Mouse (Mus musculus): Measurements from ENCODE around the gene Cmss1.

The Cmss1 gene

GRCm38 (mm10) chr16:57558258-57558657 is 48.4 kb downstream of the Cmss1 start:
- no peak for DNase-seq (ENCODE audit: low spot score in 2 of 2)

DNA sequence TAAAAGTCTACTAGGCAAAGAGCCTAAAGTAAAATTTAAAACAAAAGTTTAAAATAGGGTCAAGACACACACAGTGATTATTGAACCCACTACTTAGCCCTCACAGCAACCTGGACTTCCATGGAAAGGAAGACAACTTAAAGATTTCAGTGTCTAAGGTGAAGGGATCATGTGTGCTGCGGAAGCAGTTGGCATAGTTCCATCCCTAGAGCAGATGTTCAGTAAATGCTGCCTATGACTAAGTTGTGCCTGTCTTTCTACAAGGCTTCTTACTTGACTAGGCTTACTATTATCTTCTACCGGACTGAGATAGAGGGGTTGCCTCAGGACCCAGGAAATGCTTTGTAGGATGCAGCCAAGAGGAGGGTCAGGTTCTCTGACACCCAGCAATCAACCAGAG is 50.4 kb downstream of the Cmss1 start:
- no peak for DNase-seq (ENCODE audit: low spot score in 2 of 2)

DNA sequence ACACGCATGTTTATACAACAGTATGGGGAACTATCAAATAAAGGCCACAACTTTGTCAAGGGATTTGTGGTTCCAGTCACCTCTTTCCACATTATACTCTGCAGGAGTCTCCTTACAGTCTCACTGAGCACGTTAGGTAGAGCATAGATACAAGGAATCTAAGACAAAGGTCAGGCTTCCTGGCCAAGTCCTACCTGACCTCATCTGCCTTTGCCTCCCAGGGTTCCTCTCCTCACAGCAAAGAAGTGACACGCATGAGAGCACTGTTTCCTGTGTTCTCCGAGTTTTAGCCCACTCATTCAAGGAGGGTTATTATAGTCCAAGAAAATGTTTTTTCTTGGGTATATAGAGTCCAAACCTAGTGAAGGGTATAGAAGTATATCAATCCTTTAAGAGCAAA is 51.0 kb downstream of the Cmss1 start:
- DNase-seq (ENCODE audit: low spot score in 2 of 2) = no peak

GRCm38 (mm10) chr16:57554886-57555400 is 51.7 kb downstream of the Cmss1 start:
- DNase-seq (ENCODE audit: low spot score in 2 of 2) = no peak

- DNase-seq (ENCODE audit: low spot score in 2 of 2) = no peak
These were observed 53.4 kb downstream of the Cmss1 start for GRCm38 (mm10) chr16:57553235-57553634.

GRCm38 (mm10) chr16:57552709-57553108 is 54.0 kb downstream of the Cmss1 start:
- DNase-seq (ENCODE audit: low spot score in 2 of 2) = no peak

DNA sequence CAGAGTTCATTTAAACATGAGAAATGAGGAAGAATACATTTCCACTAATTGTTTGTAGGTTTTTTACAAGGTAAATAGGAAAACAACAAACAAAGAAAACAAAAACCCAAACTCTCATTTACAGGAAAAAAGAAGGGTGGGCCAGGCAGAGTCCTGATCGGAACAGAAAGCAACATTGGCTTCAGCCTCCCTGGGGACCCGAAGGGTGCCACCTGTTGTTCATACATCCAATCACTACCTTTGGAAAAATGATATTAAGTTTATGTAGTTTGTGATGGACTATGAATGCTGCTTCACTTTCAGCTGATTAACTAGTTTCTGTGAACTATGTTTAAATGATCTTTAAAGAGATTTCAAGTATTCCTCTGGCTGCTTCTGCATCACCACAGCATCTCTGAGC is 55.0 kb downstream of the Cmss1 start:
- DNase-seq (ENCODE audit: low spot score in 2 of 2) = no peak

- no peak for DNase-seq (ENCODE audit: low spot score in 2 of 2)
These were observed 55.8 kb downstream of the Cmss1 start for GRCm38 (mm10) chr16:57550817-57551216.

GRCm38 (mm10) chr16:57550088-57550487 is 56.6 kb downstream of the Cmss1 start:
- DNase-seq (ENCODE audit: low spot score in 2 of 2) = no peak

DNA sequence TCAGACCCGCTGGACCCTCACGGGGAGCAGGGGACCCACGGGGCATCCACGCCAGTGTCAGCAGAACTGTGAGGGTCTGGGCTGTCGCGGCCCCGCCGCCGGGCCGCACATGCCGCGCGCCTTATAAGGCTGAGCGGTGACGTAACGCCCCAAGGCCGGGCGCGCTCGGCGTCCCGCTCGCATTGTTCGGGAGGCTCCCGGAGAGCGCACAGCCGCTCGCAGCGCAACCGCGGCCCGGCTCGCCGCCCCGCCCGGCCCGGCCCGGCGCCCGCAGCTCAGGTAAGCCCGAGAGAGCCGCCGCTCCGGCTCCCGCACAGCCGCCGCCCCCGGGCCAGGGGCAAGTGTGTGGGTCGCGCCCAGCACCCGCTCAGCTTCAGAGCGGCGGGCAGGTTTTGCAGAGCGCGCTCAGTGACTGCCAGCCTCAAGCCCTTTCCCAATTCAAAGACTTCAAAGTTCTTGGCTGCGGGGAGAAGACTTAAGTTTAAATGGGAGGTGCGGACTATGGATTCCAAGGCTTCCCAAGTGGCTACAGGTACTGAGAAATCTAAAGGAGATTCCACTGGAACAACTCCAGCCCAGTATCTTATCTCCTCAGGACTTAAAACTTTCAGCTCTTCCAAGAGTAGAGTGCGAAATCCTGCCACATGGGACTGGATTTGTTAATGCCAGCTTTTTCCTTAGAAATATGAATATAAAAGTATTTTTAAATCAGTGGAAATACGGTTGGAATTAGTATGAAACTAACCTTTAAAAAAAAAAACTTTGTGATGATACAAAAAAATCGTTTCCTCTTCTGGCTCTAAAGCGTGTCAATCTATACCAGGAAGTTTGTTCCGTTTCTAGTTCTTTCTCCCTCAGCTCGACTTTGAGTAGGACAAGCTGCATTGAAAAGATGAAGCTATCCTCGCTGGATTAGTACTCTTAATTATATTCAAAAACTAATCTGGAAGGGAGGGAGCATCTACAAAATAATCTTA is 57.3 kb downstream of the Cmss1 start:
- DNase-seq (ENCODE audit: low spot score in 2 of 2) = peak; percentile 75 to 79

DNA sequence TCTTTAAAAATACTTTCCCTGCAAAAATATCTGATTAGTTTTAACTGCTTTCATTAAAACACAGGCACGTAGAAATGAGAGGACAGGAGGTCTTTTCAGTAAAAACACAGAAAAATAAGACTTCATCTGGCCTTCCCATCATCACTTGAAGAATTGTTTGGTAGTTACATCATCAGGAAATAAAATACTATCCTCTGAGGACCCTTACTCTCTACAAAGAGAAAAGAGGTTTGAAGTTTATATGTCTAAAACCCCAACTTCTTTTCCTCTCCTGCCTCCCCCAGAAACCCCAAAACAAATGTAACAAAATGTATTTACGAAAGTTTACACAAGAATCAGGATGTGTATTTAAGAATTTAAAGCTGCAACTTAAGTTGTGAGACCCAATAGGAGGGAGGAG is 58.1 kb downstream of the Cmss1 start:
- no peak for DNase-seq (ENCODE audit: low spot score in 2 of 2)

DNA sequence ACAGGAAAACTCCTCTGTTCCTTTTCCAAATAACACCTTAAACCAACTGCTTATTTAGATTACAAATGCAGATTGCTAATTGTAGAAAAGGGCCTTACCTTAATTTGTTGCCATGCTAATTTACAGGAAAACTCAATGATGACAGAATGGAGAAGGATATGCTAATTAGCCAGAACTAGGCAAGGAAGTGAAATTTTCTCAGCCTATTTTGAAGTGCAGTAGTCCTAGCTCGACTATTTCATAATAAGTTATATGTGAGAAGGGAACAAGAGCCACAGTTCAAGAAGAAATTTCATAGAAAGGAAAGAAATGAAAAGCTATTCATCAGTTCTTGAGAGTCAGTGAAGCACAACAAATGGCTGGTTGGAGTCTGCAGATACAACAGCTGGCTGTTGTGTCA is 60.3 kb downstream of the Cmss1 start:
- DNase-seq (ENCODE audit: low spot score in 2 of 2) = no peak

DNA sequence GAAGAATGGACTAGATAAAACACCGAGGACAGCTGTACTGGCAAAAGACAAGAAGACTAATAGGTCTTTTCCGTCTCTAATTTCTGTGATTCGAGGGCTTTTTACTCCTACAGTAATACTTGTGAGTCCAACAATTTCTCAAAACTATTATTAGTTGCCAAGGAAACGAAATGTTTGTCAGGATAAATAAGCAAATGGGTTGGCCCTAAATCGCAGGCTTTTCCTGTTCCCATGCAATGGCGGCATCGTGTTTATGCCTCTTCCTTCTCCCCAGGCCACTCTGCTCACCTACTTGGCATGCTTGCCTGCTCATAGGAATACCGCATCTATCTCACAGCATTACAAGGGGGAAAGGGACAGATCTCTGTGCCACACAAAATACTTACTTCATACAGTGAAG is 62.2 kb downstream of the Cmss1 start:
- no peak for DNase-seq (ENCODE audit: low spot score in 2 of 2)

DNA sequence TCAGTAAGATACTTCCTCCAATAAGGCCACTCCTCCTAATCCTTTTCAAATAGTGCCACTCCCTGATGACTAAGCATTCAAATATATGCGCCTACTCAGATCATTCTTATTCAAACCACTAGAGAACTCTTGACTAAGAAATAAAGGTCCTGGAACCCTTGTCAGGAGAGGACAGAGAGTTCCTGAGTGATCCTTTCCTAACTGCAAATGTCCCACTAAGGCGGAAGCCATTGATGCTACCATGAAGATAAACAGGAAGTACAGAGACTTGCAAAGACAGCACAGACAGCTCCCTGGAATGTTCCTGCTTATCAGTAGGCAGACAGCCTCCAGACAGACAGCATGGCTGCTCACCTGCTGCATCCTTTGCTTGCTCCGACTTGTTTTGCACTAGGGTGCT is 63.4 kb downstream of the Cmss1 start:
- DNase-seq (ENCODE audit: low spot score in 2 of 2) = no peak

- no peak for DNase-seq (ENCODE audit: low spot score in 2 of 2)
These were observed 70.2 kb downstream of the Cmss1 start for GRCm38 (mm10) chr16:57536511-57536910.

DNA sequence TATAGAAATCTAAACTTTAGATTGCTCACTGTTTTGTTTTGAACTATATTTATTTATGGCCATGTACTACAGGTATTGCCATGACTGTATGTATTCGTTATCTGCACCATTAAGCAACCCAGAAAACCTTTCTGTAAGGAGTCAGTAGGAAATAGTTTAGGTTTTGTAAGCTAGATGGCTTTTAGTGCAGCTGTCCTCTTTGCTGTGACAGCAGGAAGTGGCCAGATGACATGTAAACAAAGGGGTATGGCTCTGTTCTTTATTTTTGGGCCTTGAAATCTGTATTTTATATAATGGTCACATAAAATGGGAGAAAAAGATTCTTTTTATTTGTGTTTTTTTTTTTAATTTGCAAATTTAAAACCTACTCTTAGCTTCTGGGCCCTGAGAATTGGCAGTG is 71.9 kb downstream of the Cmss1 start:
- no peak for DNase-seq (ENCODE audit: low spot score in 2 of 2)

GRCm38 (mm10) chr16:57534365-57534764 is 72.3 kb downstream of the Cmss1 start:
- no peak for DNase-seq (ENCODE audit: low spot score in 2 of 2)

GRCm38 (mm10) chr16:57532081-57532493 is 74.6 kb downstream of the Cmss1 start:
- no peak for DNase-seq (ENCODE audit: low spot score in 2 of 2)

DNA sequence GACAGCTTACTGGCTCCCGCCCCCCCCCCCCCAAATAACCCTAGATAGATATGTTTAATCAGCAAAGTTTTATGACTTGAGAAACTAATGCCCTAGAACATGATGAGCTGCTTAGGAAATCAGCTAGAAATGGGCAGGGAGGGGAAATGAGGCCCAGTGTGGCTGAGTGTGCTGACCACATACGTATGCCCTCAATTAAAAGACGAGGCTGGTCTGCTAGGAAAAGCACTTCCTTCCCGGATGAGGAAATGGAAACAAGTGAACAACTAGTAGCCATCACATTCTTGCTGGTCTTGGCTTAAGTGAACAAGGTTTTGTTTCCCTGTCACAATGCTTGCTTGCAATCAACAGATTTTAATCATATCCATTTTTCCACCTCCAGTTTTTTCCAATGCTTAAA is 76.1 kb downstream of the Cmss1 start:
- no peak for DNase-seq (ENCODE audit: low spot score in 2 of 2)

DNA sequence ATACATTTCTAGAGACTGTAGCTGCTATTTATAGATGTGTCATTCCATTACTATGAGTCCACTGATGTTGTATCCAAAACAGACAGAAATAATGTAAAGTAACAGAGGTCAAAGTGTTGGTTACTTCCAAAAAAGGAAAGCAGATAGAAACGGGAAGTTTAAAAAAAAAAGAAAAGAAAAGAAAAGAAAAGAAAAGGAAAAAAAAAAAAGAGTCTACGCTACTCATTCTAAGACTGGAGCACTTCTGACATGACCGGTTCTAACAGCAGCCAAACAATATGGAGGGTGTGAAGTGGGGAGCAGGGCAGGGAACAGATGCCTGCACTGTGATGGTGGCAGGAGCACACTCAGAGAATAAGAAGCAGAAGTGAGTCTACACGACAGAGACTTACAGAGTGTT is 78.2 kb downstream of the Cmss1 start:
- DNase-seq (ENCODE audit: low spot score in 2 of 2) = no peak

DNA sequence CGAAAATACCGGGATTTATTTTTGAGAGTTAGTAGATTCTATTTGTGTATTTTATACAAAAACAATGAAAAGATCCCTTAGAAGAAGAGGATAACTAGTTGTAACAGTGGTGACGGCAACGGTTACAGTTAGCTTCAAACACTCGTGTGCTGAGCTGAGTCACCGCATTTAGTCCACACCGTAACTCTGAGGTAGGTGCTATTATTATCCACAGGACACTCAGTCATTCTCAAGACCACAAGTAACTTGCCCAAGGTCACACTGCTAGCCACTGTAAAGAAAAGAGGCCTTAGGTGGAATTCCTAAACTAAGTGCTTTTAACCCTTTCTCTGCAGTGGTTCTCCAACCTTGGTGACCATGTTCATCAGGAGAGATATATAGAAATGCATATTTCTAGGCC is 79.8 kb downstream of the Cmss1 start:
- no peak for DNase-seq (ENCODE audit: low spot score in 2 of 2)

DNA sequence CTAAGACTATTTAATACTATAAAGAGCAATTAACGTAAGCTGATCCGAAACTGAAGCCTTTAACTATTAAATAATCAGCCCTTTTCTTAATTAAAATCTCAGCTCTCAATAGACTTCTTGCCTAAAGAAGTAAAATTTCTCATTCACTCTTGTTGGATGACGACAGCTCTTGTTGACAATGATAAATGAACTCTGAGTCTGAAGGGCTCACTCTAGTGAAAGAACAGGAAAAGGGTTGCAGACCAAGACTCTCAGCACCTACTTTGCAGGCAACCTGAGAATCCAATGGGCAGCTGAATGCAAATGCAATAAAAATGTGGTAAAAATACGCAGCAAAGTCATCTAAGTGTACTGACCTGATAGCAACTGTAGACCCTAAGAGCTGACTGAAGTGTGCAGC is 81.2 kb downstream of the Cmss1 start:
- DNase-seq (ENCODE audit: low spot score in 2 of 2) = no peak

- no peak for DNase-seq (ENCODE audit: low spot score in 2 of 2)
These were observed 81.6 kb downstream of the Cmss1 start for GRCm38 (mm10) chr16:57525046-57525445.
